16 mouse cellular contexts compared by ENCODE assay signal in the genomic region with DNA sequence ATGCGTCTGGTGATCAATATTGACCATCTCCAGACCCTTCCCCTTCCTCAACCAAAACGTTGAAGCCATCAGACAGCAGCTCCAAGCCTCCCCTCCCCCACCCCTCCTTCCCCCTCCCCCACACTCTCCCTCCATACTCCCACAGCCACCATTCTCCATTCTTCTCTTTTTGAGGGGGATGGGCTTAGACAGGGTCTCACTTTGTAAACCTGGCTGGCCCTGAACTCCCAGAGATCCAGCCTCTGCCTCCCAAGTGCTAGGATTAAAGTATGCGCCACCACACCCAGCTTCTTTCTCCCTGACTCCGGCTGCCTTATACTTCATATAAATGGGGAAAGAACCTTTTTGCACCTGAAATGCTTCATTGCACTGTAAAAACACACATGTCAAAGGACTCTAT.
"Had no signal": no experiment of that assay in that cellular context is flagged by ENCODE, and none has a peak within 500 bp of the region (broad histone marks: within the 10 kb centered on the region; RNA-seq: fewer than 3 reads in every experiment).

No protein-coding gene starts in this region.

- H3K9me3 ChIP-seq: neural tube, embryonic 13.5 days; neural tube, embryonic 15.5 days; stomach, embryonic 15.5 days had no signal

- H3K36me3 ChIP-seq: neural tube, embryonic 13.5 days; neural tube, embryonic 15.5 days; stomach, embryonic 15.5 days had no signal

- H3K9ac ChIP-seq: neural tube, embryonic 13.5 days; neural tube, embryonic 15.5 days; stomach, embryonic 15.5 days had no signal

- H3K4me3 ChIP-seq: neural tube, embryonic 13.5 days; neural tube, embryonic 15.5 days; stomach, embryonic 15.5 days had no signal

- H3K27me3 ChIP-seq: stomach, embryonic 15.5 days had no signal

- H3K27ac ChIP-seq: neural tube, embryonic 13.5 days; neural tube, embryonic 15.5 days; stomach, embryonic 15.5 days; stomach, postnatal 0 days had no signal

- DNase-seq: retina, postnatal 1 day; right cerebral cortex, adult 18-20 months; right cerebral cortex, postnatal 14 days; right cerebral cortex, postnatal 25 days; right cerebral cortex, postnatal 4 days; spleen, adult 18-20 months; thymus, adult 18-20 months; thymus, adult 2 months; thymus, postnatal 14 days; thymus, postnatal 25 days; thymus, postnatal 36 days; thymus, postnatal 4 days had no signal

- H3K4me2 ChIP-seq: neural tube, embryonic 13.5 days; neural tube, embryonic 15.5 days; stomach, embryonic 15.5 days had no signal

- H3K4me1 ChIP-seq: stomach, embryonic 15.5 days had no signal
